Mouse (Mus musculus): ENCODE results near the gene Gpr107.
"Not testable (repeated sequence)": the region's sequence is repeated elsewhere in the genome, so short reads cannot be mapped to it uniquely, and the experiment has no call there.

The Gpr107 gene

GRCm38 (mm10) chr2:31156846-31157245 is 4.7 kb downstream of the Gpr107 start:
- in situ Hi-C loops (cut with MboI) = no loop called here

GRCm38 (mm10) chr2:31160147-31160920 is 8.2 kb downstream of the Gpr107 start:
- in situ Hi-C loops (cut with MboI) = no loop called here

GRCm38 (mm10) chr2:31161620-31162019 is 9.5 kb downstream of the Gpr107 start:
- in situ Hi-C loops (cut with MboI) = no loop called here

GRCm38 (mm10) chr2:31163361-31164118 is 11.4 kb downstream of the Gpr107 start:
- in situ Hi-C loops (cut with MboI) = no loop called here

- in situ Hi-C loops (cut with MboI) = no loop called here
These were observed 12.8 kb downstream of the Gpr107 start for GRCm38 (mm10) chr2:31164841-31165455.

- in situ Hi-C loops (cut with MboI) = no loop called here
These were observed 13.4 kb downstream of the Gpr107 start for GRCm38 (mm10) chr2:31165529-31165928.

- in situ Hi-C loops (cut with MboI) = not testable (repeated sequence)
These were observed 15.5 kb downstream of the Gpr107 start for GRCm38 (mm10) chr2:31167571-31167970.

GRCm38 (mm10) chr2:31169001-31169400 is 16.9 kb downstream of the Gpr107 start:
- in situ Hi-C loops (cut with MboI) = no loop called here

- in situ Hi-C loops (cut with MboI) = no loop called here
These were observed 18.0 kb downstream of the Gpr107 start for GRCm38 (mm10) chr2:31170164-31170563.

GRCm38 (mm10) chr2:31172001-31172400 is 19.9 kb downstream of the Gpr107 start:
- in situ Hi-C loops (cut with MboI) = no loop called here

- in situ Hi-C loops (cut with MboI) = no loop called here
These were observed 20.4 kb downstream of the Gpr107 start for GRCm38 (mm10) chr2:31172536-31172935.

GRCm38 (mm10) chr2:31173290-31173689 is 21.2 kb downstream of the Gpr107 start:
- in situ Hi-C loops (cut with MboI) = no loop called here

- in situ Hi-C loops (cut with MboI) = not testable (repeated sequence)
These were observed 26.5 kb downstream of the Gpr107 start for GRCm38 (mm10) chr2:31178593-31178992.

GRCm38 (mm10) chr2:31179471-31179870 is 27.4 kb downstream of the Gpr107 start:
- in situ Hi-C loops (cut with MboI) = no loop called here

- in situ Hi-C loops (cut with MboI) = no loop called here
These were observed 28.0 kb downstream of the Gpr107 start for GRCm38 (mm10) chr2:31180081-31180551.

- in situ Hi-C loops (cut with MboI) = no loop called here
These were observed 30.7 kb downstream of the Gpr107 start for GRCm38 (mm10) chr2:31182786-31183330.

GRCm38 (mm10) chr2:31183830-31184229 is 31.7 kb downstream of the Gpr107 start:
- in situ Hi-C loops (cut with MboI) = no loop called here

- in situ Hi-C loops (cut with MboI) = no loop called here
These were observed 36.6 kb downstream of the Gpr107 start for GRCm38 (mm10) chr2:31188691-31189090.

- in situ Hi-C loops (cut with MboI) = loop anchor here (5.0 kb wide), 1 partner anchor 108 kb away; no protein-coding TSS in a partner anchor
These were observed 37.5 kb downstream of the Gpr107 start for GRCm38 (mm10) chr2:31189654-31190053.

- in situ Hi-C loops (cut with MboI) = loop anchor here (5.0 kb wide), 1 partner anchor 106 kb away; no protein-coding TSS in a partner anchor
These were observed 39.6 kb downstream of the Gpr107 start for GRCm38 (mm10) chr2:31191765-31192164.

- in situ Hi-C loops (cut with MboI) = loop anchor here (5.0 kb wide), 1 partner anchor 103 kb away; no protein-coding TSS in a partner anchor
These were observed 42.4 kb downstream of the Gpr107 start for GRCm38 (mm10) chr2:31194356-31195021.

All from mature B cell (primary cell).